Mouse (Mus musculus) CH12.LX (cell line): Measurements from ENCODE around the gene Ric8b. TPM values are rescaled to one million over a fixed set of nuclear protein-coding genes. Genes with fewer than 3 reads are reported as not detected.

Experiments used
- DNase-seq: peaks from one replicate; pipeline ENCODE4 v3.0.0-alpha.2; 2013; ENCODE audit errors: extremely low read depth
- H3K27ac ChIP-seq: 2 replicates; pipeline ENCODE4 v1.5.1; 2012; ENCODE audit warnings: low read depth, mild to moderate bottlenecking, control low read depth, moderate library complexity; ENCODE audit not compliant: insufficient read depth
- H3K27me3 ChIP-seq: replicated peaks from 2 replicates; pipeline ENCODE3; 2012; ENCODE audit warnings: inconsistent platforms
- H3K36me3 ChIP-seq, 2 experiments: replicated peaks in 1 of 2; 2 replicates each; pipeline versions ENCODE3 to v1.6.1; 2012; ENCODE audit warnings: inconsistent platforms in 1 of 2, low read length in 1 of 2, mild to moderate bottlenecking in 1 of 2, mixed read lengths in 1 of 2, moderate library complexity in 1 of 2; ENCODE audit not compliant: control insufficient read depth in 1 of 2, insufficient read depth in 1 of 2
- H3K4me1 ChIP-seq, 2 experiments: 2 replicates each; pipeline ENCODE4 v1.6.1; 2012; ENCODE audit warnings: inconsistent platforms in 1 of 2, moderate library complexity in 1 of 2; ENCODE audit not compliant: insufficient read depth in 2 of 2, control insufficient read depth in 1 of 2
- H3K4me2 ChIP-seq: 2 replicates; pipeline ENCODE4 v1.6.1; 2012; ENCODE audit warnings: low read depth, mild to moderate bottlenecking, control low read depth; ENCODE audit not compliant: poor library complexity, insufficient read depth, severe bottlenecking
- H3K4me3 ChIP-seq, 3 experiments: fragments of 150-350 bp in 1 of 3; sonication (generic) in 1 of 3; replicated peaks in 1 of 3; 2 replicates each; pipeline versions ENCODE3 to v1.5.1; 2011 to 2012; ENCODE audit warnings: low read depth in 2 of 3, low read length in 2 of 3, mild to moderate bottlenecking in 2 of 3, moderate library complexity in 2 of 3, control low read depth in 1 of 3, improper control_type of control experiment in 1 of 3, inconsistent platforms in 1 of 3, mixed read lengths in 1 of 3; ENCODE audit not compliant: poor library complexity in 1 of 3
- H3K79me2 ChIP-seq: replicated peaks from 2 replicates; pipeline ENCODE4 v1.6.1; 2012; ENCODE audit warnings: mild to moderate bottlenecking, moderate library complexity; ENCODE audit not compliant: control insufficient read depth, poor library complexity, insufficient read depth, severe bottlenecking; ENCODE audit errors: extremely low read depth
- H3K9ac ChIP-seq: 2 replicates; pipeline ENCODE4 v1.6.1; 2012; ENCODE audit warnings: low read depth, mild to moderate bottlenecking, control low read depth, moderate library complexity; ENCODE audit not compliant: insufficient read depth
- H3K9me3 ChIP-seq: replicated peaks from 2 replicates; pipeline ENCODE3; 2012; ENCODE audit warnings: low read length, inconsistent platforms, mixed read lengths
- BHLHE40 ChIP-seq: IDR thresholded peaks from 2 replicates; pipeline ENCODE4 v1.6.1; 2011; ENCODE audit warnings: mild to moderate bottlenecking, low read depth, low read length, improper control_type of control experiment
- CTCF ChIP-seq, 2 experiments: IDR thresholded peaks in 1 of 2; conservative IDR thresholded peaks in 1 of 2; 2 replicates each; pipeline ENCODE4 v1.5.1; 2011 to 2012; ENCODE audit warnings: low read depth in 2 of 2, low read length in 2 of 2, improper control_type of control experiment in 1 of 2, inconsistent platforms in 1 of 2, mild to moderate bottlenecking in 1 of 2, moderate library complexity in 1 of 2
- E2F4 ChIP-seq: IDR thresholded peaks from 2 replicates; pipeline ENCODE4 v1.6.1; 2011; ENCODE audit warnings: low read depth, low read length, improper control_type of control experiment; ENCODE audit not compliant: insufficient replicate concordance
- ELF1 ChIP-seq: IDR thresholded peaks from 2 replicates; pipeline ENCODE4 v1.6.1; 2014; ENCODE audit warnings: low read depth, mild to moderate bottlenecking, inconsistent platforms, low read length, improper control_type of control experiment
- ETS1 ChIP-seq: conservative IDR thresholded peaks from 2 replicates; pipeline ENCODE4 v1.6.1; 2012; ENCODE audit warnings: low read depth, mild to moderate bottlenecking, inconsistent platforms, low read length, improper control_type of control experiment, moderate library complexity
- HCFC1 ChIP-seq: IDR thresholded peaks from 2 replicates; pipeline ENCODE4 v1.6.1; 2012; ENCODE audit warnings: low read depth, mild to moderate bottlenecking, inconsistent platforms, low read length, improper control_type of control experiment
- JUN ChIP-seq: IDR thresholded peaks from 2 replicates; pipeline ENCODE4 v1.6.1; 2011; ENCODE audit warnings: low read depth, mild to moderate bottlenecking, low read length, improper control_type of control experiment, moderate library complexity; ENCODE audit not compliant: insufficient read depth
- JUND ChIP-seq: conservative IDR thresholded peaks from 2 replicates; pipeline ENCODE4 v1.6.1; 2011; ENCODE audit warnings: low read depth, low read length, improper control_type of control experiment
- MAX ChIP-seq: IDR thresholded peaks from 2 replicates; pipeline ENCODE4 v1.6.1; 2011; ENCODE audit warnings: low read length, improper control_type of control experiment
- MAZ ChIP-seq: IDR thresholded peaks from 2 replicates; pipeline ENCODE4 v1.6.1; 2012; ENCODE audit warnings: low read depth, mild to moderate bottlenecking, inconsistent platforms, low read length, improper control_type of control experiment, moderate library complexity
- MEF2A ChIP-seq: IDR thresholded peaks from 2 replicates; pipeline ENCODE4 v1.6.1; 2014; ENCODE audit warnings: low read depth, mild to moderate bottlenecking, inconsistent platforms, low read length, improper control_type of control experiment, borderline replicate concordance
- MXI1 ChIP-seq: IDR thresholded peaks from 2 replicates; pipeline ENCODE4 v1.6.1; 2011; ENCODE audit warnings: mild to moderate bottlenecking, low read depth, low read length, improper control_type of control experiment
- PAX5 ChIP-seq: IDR thresholded peaks from 2 replicates; pipeline ENCODE4 v1.6.1; 2012; ENCODE audit warnings: low read length, inconsistent platforms, mixed read lengths
- RCOR1 ChIP-seq: conservative IDR thresholded peaks from 2 replicates; pipeline ENCODE4 v1.6.1; 2012; ENCODE audit warnings: low read depth, mild to moderate bottlenecking, inconsistent platforms, low read length, improper control_type of control experiment
- SIN3A ChIP-seq: IDR thresholded peaks from 2 replicates; pipeline ENCODE4 v1.6.1; 2012; ENCODE audit warnings: low read length, improper control_type of control experiment, inconsistent platforms
- TBP ChIP-seq: conservative IDR thresholded peaks from 2 replicates; pipeline ENCODE4 v1.6.1; 2011; ENCODE audit warnings: low read depth, low read length, improper control_type of control experiment
- UBTF ChIP-seq: IDR thresholded peaks from 2 replicates; pipeline ENCODE4 v1.6.1; 2012; ENCODE audit warnings: low read depth, mild to moderate bottlenecking, inconsistent platforms, low read length, improper control_type of control experiment, moderate library complexity
- ZNF384 ChIP-seq: IDR thresholded peaks from 2 replicates; pipeline ENCODE4 v1.6.1; 2012; ENCODE audit warnings: low read depth, low read length, improper control_type of control experiment, inconsistent platforms
- dilution Hi-C: fragments of 300-500 bp; cut with MboI; formaldehyde crosslinking; loops from 2 replicates; pipeline ENCODE4 v1.14.3; 2020; ENCODE audit warnings: low sequenced_read_pairs; ENCODE audit not compliant: extremely low pct_unique_long_range_greater_than_20kb, extremely low pct_ligation_motif_present
- in situ Hi-C: fragments of 300-500 bp; cut with MboI; formaldehyde crosslinking; loops from 3 replicates; pipeline ENCODE4 v1.14.3; 2019; ENCODE audit warnings: low sequenced_read_pairs, low pct_ligation_motif_present, low pct_unique_long_range_greater_than_20kb, mixed read lengths
- polyA plus RNA-seq: library from polyadenylated mRNA; unstranded; fragments of >175 nt; gene quantifications from 2 replicates; pipeline ENCODE4 v1.2.1, GENCODE M21; 2012; ENCODE audit warnings: low read depth; ENCODE audit not compliant: insufficient read length
- total RNA-seq, 2 experiments: library from RNA; depleted of rRNA; stranded (reverse); fragments of 300-350 nt in 1 of 2; fragments of >200 nt in 1 of 2; gene quantifications; 2 replicates each; pipeline ENCODE4 v1.2.3; 2012 to 2014

Ric8b gene
- total and polyA plus RNA-seq, 3 experiments, result 4.8 to 9.4 (median 6.3) TPM

DNA sequence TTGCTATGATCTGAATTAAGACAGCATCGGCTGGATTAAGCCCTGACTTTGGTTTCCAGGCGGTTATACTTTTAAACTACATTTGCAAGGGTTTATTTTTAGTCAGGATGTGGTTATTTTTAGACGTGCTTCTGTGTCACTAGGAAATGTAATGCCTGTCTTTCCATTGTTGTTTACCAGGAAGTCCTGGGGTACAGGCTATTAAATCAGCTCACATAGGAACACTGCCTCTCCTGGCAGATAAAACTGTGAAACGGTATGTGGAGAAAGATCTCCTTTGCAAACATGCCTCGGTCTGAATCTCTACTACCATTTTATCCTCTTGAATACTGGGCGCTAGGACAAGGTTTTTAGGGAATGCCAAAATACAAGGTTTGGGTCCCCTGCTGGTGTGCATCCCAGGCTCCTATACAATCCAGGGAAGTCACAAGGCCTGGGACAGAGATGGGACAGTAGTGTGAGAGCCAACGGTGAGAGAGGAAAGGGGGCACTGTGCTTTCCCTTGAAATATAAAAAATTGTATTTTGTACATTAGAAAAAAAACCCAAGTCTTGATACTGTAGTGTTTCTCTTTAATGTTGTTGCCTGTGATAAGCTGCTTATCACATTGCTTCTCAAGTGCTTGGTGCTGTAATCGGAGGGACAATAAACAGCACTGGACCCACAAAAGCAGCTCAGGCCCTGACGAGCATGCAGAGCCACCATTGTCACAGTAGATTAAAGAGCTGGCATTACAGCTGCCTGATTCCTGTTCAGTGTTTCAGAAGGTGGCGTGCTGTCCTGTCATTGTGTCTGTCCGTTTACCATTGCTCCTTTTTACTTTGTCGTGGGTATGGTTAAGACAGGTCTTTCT, 51.7 kb downstream of the Ric8b start:
- no peak overlapping the region for H3K4me2 ChIP-seq
- TF ChIP-seq BHLHE40 (no peak), MXI1 (no peak), RCOR1 (no peak), SIN3A (no peak), TBP (no peak), CTCF (conservative IDR thresholded peaks at IDR 0.05 in 1 of 2, IDR thresholded peaks at IDR 0.05 in 1 of 2; ENCODE audit: low read depth in 2 of 2, low read length in 2 of 2) (no peak), ELF1 (no peak), PAX5 (no peak), UBTF (no peak), MAX (no peak), MEF2A (no peak), HCFC1 (no peak), ZNF384 (no peak), MAZ (no peak), ETS1 (no peak), JUND (no peak)
- TF ChIP-seq, all 38 proteins: peak for 0
- Histone ChIP-seq H3K4me3 (no peak overlapping the region), H3K9me3 (no peaks in the 10 kb centered on the region), H3K9ac (no peak overlapping the region), H3K27ac (no peak overlapping the region), H3K4me1 (no peaks in the 10 kb centered on the region), H3K36me3 (peaks cover 20 to 80% of the 10 kb centered on the region in 2 experiments), H3K79me2 (no peaks in the 10 kb centered on the region), H3K27me3 (no peaks in the 10 kb centered on the region)
- DNase-seq, result no peak
- in situ Hi-C loops (no loop called here), dilution Hi-C loops (no loop called here)

DNA sequence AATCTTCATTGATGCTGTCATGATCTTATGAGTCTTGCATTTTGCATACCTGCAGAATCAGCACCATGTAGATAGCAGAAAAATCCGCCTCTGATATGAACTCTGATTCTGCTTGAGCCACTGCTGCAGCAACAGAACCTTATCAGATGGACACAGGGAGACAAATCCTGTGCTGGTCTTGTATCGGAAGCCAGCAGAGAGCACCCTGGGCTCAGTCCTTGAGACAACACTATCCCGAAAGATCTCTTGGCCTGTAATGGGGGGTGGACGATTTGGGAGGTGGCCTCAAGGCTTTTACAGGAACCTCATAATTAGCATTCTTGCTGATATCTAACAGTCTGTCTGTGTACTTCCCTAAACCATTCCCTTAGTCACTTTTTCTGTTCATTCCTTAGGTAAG, 57.8 kb downstream of the Ric8b start:
- Histone ChIP-seq H3K9me3 (no peaks in the 10 kb centered on the region), H3K9ac (no peak overlapping the region), H3K4me1 (no peaks in the 10 kb centered on the region), H3K27me3 (no peaks in the 10 kb centered on the region), H3K4me2 (no peak overlapping the region), H3K4me3 (no peak overlapping the region), H3K79me2 (no peaks in the 10 kb centered on the region), H3K36me3 (peaks cover 31 to 80% of the 10 kb centered on the region in 2 experiments), H3K27ac (no peak overlapping the region)
- in situ Hi-C loops, result no loop called here
- dilution Hi-C loops, result no loop called here
- TF ChIP-seq MAZ, result no peak
- no peak for TF ChIP-seq JUND
- TF ChIP-seq MAX, result no peak
- no peak for TF ChIP-seq BHLHE40
- TF ChIP-seq ETS1, result no peak
- no peak for TF ChIP-seq JUN
- TF ChIP-seq E2F4, result no peak
- no peak for DNase-seq
